Mouse (Mus musculus): ENCODE data around the gene Aip. TPM values are rescaled to one million over a fixed set of nuclear protein-coding genes. Genes with fewer than 3 reads are reported as not detected.

The Aip gene
- polyA plus RNA-seq, 1 experiment from 2014 or later = 104 TPM

DNA sequence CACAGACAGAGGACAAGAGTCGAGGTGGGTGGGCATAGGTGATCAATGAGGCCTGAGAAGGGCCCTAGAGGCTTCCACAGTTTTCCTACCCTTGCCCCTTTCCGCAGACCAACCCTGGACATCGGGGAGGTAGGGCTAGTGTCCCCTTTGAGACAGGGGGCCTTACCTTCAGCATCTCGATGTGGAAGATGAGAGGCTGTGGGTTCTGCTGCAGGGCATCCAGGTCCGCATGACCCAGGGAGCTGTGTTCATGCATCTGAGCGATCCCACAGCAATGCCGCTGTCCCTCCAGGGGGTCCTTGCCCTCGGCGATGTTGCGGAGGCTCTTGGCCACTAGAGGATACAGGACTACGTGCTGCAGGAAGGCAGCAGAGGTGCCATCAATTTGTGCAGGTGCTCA lies 9.8 kb downstream of the Aip start:
- 88% methylated on average over 11 of the region's 11 CpGs for WGBS
- no peaks in the 10 kb centered on the region for H3K27me3 ChIP-seq
- H3K4me2 ChIP-seq = no peak overlapping the region
- no peak overlapping the region for H3K4me3 ChIP-seq
- peaks cover 53% of the 10 kb centered on the region for H3K36me3 ChIP-seq
- H3K27ac ChIP-seq = no peak overlapping the region
- H3K9ac ChIP-seq = no peak overlapping the region
- H3K4me1 ChIP-seq = peaks cover 23% of the 10 kb centered on the region
- ATAC-seq (ENCODE audit: borderline replicate concordance, extremely low read depth, low FRiP score, low TSS enrichment) = no peak
- no peaks in the 10 kb centered on the region for H3K9me3 ChIP-seq

DNA sequence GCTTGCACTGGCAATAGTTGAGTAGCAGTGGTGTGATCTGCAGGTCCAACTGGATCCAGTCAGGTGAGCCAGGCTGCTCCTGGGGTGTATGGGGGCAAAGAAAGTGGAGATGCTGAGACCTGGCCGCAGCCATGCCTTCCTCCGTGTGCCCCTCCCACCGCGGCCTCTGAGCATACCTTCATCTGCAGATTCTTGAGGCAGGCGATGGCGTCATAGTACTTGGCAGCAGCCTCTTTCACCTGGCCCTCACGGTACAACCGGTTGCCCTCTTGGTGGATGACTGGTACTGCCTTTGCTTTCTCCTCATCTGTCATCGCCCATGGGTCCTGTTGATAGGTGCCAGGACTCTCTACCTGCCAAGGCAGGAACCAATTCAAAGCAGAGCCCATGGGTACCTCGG lies 10.5 kb downstream of the Aip start:
- no peak for ATAC-seq (ENCODE audit: borderline replicate concordance, extremely low read depth, low FRiP score, low TSS enrichment)
- 95% methylated on average over 10 of the region's 10 CpGs for WGBS
- Histone ChIP-seq H3K27me3 (no peaks in the 10 kb centered on the region), H3K36me3 (peaks cover 53% of the 10 kb centered on the region), H3K4me1 (peaks cover 16% of the 10 kb centered on the region), H3K27ac (no peak overlapping the region), H3K4me3 (no peak overlapping the region), H3K4me2 (no peak overlapping the region), H3K9me3 (no peaks in the 10 kb centered on the region), H3K9ac (no peak overlapping the region)

DNA sequence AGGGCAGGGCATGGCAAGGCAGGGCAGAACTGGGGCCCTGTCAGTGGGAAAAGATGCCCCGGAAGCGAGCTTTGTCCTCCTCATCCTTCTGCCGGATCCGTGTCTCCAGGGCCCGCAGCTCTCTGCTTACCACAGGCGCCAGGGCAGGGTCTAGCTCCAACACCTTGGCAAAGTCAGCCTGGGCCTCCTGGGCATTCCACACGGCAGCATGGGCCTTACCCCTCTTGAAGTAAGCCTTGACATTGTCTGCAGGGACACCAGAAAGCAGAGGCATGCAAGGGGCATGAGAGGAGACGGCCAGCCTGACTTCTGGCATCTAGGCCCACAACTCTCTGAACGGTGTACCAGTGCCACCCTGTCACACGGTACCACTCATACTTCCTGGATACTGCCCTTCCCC lies 11.1 kb downstream of the Aip start:
- Histone ChIP-seq H3K4me1 (peaks cover 11% of the 10 kb centered on the region; the same call in 1 of the 2 replicates), H3K9me3 (no peaks in the 10 kb centered on the region), H3K4me3 (no peak overlapping the region), H3K27ac (no peak overlapping the region), H3K9ac (no peak overlapping the region), H3K4me2 (no peak overlapping the region), H3K36me3 (peaks cover 53% of the 10 kb centered on the region), H3K27me3 (no peaks in the 10 kb centered on the region)
- ATAC-seq (ENCODE audit: borderline replicate concordance, extremely low read depth, low FRiP score, low TSS enrichment) = no peak
- WGBS = 83% methylated on average over 10 of the region's 10 CpGs

DNA sequence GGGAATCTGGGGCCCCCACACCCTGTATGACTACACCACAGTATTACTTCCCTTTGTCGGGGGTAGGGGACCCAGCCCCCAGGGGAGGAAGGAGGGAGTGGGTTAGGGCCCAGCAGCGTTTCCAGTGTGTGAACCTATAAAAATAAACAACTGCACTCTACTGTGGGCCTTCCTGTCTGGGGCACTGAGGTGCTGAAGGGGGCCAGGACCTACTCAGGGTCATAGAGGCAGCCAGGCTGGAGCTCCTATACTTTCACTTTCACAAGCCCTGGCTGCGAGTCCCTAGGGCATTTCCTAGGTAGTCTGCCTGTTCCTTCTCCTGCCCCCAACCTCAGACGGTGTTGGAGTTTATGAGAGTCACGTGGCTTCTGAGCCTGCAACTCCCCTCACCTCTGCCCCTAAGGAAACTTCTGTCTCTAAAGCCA lies 11.8 kb downstream of the Aip start:
- no peak overlapping the region for H3K9ac ChIP-seq
- no peak overlapping the region for H3K4me3 ChIP-seq
- peaks cover 11% of the 10 kb centered on the region; the same call in 1 of the 2 replicates for H3K4me1 ChIP-seq
- H3K36me3 ChIP-seq = peaks cover 51% of the 10 kb centered on the region
- no peak overlapping the region for H3K4me2 ChIP-seq
- ATAC-seq (ENCODE audit: borderline replicate concordance, extremely low read depth, low FRiP score, low TSS enrichment) = peak; percentile 33; the same call in 1 of the 2 replicates
- H3K27me3 ChIP-seq = no peaks in the 10 kb centered on the region
- WGBS = 32% methylated on average over 5 of the region's 5 CpGs
- no peak overlapping the region; the same call in 1 of the 2 replicates for H3K27ac ChIP-seq
- no peaks in the 10 kb centered on the region for H3K9me3 ChIP-seq

DNA sequence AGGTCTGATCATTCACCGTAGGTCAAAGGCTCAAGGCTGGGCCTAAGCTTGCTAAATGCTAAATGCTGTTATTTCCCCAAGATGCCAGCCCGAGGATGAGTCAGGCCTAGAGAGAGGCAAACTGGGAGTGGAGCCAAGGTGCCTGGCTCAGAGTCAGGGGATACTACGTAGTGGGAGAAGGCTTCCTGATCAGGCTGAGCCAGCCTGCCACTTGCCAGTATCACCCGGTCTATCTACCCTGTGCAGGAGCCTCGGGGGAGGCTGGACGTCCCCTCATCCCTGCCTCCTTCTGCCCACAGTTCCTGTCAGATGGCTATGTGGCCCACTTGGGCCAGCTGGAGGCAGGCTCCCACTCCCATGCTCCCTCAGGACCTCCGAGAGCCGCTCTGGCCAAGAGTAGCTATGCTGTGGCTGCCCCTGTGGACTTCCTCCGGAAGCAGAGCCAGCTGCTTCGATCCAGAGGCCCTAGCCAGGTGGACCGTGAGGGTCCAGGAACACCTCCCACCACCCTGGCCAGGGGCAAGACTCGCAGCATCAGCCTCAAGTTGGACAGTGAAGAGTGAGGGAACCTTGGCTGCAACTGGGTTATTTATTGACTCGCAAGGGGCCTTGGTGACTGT lies 12.4 kb downstream of the Aip start:
- no peak overlapping the region for H3K4me2 ChIP-seq
- 0 out of 2 replicates have a peak, but pooled peaks have one; percentile 17 for ATAC-seq (ENCODE audit: borderline replicate concordance, extremely low read depth, low FRiP score, low TSS enrichment)

DNA sequence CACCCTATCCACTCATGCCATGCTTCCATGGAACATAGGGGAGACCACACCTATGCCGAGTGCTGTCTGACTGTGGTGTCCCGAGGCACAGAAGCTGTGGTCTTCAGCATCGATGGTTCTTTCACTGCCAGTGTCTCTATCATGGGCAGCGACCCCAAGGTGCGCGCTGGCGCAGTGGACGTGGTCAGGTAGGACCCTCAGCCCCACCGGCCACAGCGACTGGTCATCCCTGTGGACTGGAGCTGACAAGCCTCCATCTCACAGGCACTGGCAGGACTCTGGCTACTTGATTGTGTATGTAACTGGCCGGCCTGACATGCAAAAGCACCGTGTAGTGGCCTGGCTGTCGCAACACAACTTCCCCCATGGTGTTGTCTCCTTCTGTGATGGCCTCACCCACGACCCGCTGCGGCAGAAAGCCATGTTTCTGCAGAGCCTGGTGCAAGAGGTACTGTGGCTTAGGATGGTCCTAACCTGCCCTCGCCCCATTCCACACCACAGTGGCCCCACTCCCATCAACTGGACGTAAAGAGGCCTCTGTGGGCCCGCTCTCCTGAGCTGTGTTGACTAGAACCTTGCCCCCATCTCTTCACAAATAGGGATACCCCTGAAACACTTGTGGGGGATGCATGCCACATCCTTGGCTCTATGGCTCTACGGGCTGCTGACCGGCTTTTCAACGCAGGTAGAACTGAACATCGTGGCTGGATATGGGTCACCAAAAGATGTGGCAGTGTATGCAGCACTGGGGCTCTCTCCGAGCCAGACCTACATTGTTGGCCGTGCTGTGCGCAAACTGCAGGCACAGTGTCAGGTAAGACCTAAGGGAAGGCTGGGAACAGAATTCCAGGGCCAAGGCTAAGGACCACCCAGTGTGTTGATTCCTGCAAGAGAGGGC lies 13.3 kb downstream of the Aip start:
- no peak overlapping the region for H3K4me3 ChIP-seq
- ATAC-seq (ENCODE audit: borderline replicate concordance, extremely low read depth, low FRiP score, low TSS enrichment) = no peak
- H3K9me3 ChIP-seq = no peaks in the 10 kb centered on the region
- H3K9ac ChIP-seq = no peak overlapping the region
- WGBS = 93% methylated on average over 26 of the region's 26 CpGs
- no peaks in the 10 kb centered on the region for H3K27me3 ChIP-seq
- peaks cover 11% of the 10 kb centered on the region; the same call in 1 of the 2 replicates for H3K4me1 ChIP-seq
- H3K27ac ChIP-seq = no peak overlapping the region
- H3K4me2 ChIP-seq = no peak overlapping the region
- H3K36me3 ChIP-seq = peaks cover 40% of the 10 kb centered on the region

More for the DNA sequence above, 12.4 kb downstream of the Aip start:
- Histone ChIP-seq H3K4me3 (no peak overlapping the region), H3K36me3 (peaks cover 50% of the 10 kb centered on the region), H3K27me3 (no peaks in the 10 kb centered on the region), H3K27ac (peak overlapping the region; percentile 34; the same call in 1 of the 2 replicates), H3K4me1 (peaks cover 11% of the 10 kb centered on the region; the same call in 1 of the 2 replicates), H3K9ac (no peak overlapping the region), H3K9me3 (no peaks in the 10 kb centered on the region)
- WGBS = 49% methylated on average over 13 of the region's 13 CpGs

DNA sequence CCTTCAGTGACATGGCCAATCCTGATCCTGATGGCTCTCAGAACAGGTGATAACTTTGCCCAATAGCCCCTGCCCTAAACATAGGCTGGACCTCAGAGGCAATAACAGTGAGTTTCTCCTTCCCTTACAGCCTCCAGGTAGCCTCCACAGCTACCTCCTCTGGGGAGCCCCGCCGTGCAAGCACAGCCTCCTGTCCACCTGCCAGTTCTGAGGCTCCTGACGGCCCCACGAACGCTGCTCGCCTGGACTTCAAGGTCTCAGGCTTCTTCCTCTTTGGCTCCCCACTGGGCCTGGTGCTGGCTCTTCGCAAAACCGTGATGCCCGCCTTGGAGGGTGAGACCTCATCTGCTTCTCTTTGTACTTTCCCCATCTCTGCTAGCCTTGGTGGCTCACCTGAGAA lies 17.1 kb downstream of the Aip start:
- H3K9ac ChIP-seq = no peak overlapping the region
- no peak for ATAC-seq (ENCODE audit: borderline replicate concordance, extremely low read depth, low FRiP score, low TSS enrichment)
- WGBS = 86% methylated on average over 9 of the region's 9 CpGs

DNA sequence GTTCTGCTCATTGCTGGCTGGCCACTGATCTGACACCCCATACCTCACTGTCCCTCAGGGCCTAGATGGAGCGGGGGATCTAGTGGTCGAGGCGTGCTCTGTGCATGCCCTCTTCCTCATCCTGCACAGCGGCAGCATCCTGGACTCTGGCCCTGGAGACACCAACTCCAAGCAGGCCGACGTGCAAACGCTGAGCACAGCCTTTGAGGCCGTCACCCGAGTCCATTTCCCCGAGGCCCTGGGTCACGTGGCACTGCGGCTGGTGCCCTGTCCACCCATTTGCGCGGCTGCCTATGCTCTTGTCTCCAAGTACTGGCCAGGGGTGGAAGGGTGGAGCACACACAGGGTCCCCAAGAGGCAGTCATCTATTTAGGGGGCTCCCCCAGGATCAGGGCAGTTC lies 19.0 kb downstream of the Aip start:
- Histone ChIP-seq H3K9me3 (no peaks in the 10 kb centered on the region), H3K4me3 (no peak overlapping the region), H3K27ac (no peak overlapping the region), H3K36me3 (0 out of 2 replicates have a peak, but pooled peaks cover 1% of the 10 kb centered on the region), H3K9ac (no peak overlapping the region), H3K4me2 (no peak overlapping the region), H3K27me3 (peaks cover 13% of the 10 kb centered on the region), H3K4me1 (no peaks in the 10 kb centered on the region)
- WGBS = 84% methylated on average over 14 of the region's 14 CpGs
- ATAC-seq (ENCODE audit: borderline replicate concordance, extremely low read depth, low FRiP score, low TSS enrichment) = no peak

More for the DNA sequence above, 17.1 kb downstream of the Aip start:
- Histone ChIP-seq H3K4me1 (peaks cover 7% of the 10 kb centered on the region; the same call in 1 of the 2 replicates), H3K27me3 (no peaks in the 10 kb centered on the region), H3K9me3 (no peaks in the 10 kb centered on the region), H3K4me3 (no peak overlapping the region), H3K4me2 (no peak overlapping the region), H3K36me3 (peaks cover 7% of the 10 kb centered on the region; the same call in 1 of the 2 replicates), H3K27ac (no peak overlapping the region)

DNA sequence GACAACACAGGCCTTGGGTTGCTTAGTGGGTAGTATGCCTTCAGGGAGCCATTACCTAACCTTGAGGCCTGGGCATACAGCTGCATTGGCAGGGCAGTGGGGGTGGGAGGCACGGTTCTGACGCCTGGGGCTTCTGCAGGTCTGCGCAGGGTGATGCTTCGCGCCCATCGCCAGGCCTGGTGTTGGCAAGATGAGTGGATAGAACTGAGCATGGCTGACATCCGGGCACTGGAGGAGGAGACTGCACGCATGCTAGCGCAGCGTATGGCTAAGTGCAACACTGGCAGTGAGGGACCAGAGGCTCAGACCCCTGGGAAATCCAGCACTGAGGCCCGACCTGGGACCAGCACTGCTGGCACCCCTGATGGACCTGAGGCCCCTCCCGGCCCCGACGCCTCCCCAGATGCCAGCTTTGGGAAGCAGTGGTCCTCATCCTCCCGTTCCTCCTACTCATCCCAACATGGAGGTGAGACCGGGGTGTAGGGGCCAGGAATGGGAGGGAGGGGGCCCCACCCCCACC lies 20.9 kb downstream of the Aip start:
- Histone ChIP-seq H3K4me3 (no peak overlapping the region), H3K4me1 (peaks cover 15% of the 10 kb centered on the region), H3K4me2 (no peak overlapping the region), H3K27me3 (peaks cover 31% of the 10 kb centered on the region), H3K27ac (no peak overlapping the region), H3K36me3 (no peaks in the 10 kb centered on the region), H3K9me3 (no peaks in the 10 kb centered on the region), H3K9ac (no peak overlapping the region)
- WGBS = 86% methylated on average over 16 of the region's 16 CpGs
- no peak for ATAC-seq (ENCODE audit: borderline replicate concordance, extremely low read depth, low FRiP score, low TSS enrichment)

DNA sequence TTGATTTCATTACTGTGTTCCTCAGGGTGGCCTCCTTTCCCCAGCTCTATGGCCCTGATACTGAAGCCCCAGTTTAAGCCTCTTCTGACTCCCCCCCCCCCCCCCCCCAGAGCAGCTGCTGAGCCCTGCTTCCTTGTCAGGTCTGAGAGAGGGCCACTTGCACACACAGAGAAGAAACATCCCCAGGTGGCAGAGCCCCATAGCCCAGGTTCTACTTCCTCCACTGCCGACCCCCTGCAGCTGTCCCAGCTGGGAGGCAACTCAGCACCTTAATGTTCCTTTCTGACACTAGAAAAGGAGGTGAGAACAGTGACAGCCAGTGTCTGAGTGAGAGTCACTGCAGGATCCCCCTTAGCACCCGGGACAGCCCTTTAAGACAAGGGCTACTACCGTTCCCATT lies 21.9 kb downstream of the Aip start:
- Histone ChIP-seq H3K27ac (no peak overlapping the region), H3K9ac (no peak overlapping the region), H3K27me3 (peaks cover 35% of the 10 kb centered on the region), H3K9me3 (no peaks in the 10 kb centered on the region), H3K4me3 (no peak overlapping the region), H3K4me1 (peaks cover 24% of the 10 kb centered on the region), H3K4me2 (no peak overlapping the region), H3K36me3 (no peaks in the 10 kb centered on the region)
- 70% methylated on average over 3 of the region's 3 CpGs for WGBS
- no peak for ATAC-seq (ENCODE audit: borderline replicate concordance, extremely low read depth, low FRiP score, low TSS enrichment)

DNA sequence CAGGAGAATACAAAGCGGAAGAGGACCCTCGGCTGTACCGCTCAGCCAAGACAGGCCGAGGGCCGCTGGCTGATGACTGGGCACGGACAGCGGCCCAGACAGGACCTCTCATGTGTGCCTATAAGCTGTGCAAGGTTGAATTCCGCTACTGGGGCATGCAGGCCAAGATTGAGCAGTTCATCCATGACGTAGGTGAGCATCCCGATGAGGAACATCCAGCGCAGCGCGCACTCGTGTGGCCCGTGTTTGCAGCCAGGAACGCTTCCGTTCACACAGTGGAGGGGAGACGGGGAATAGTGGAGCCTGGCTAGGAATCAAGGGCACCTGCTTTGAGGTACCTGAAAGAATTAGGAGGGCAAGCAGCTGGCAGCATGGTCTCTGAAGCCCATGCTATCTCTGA lies 22.4 kb downstream of the Aip start:
- H3K36me3 ChIP-seq = no peaks in the 10 kb centered on the region
- WGBS = 91% methylated on average over 18 of the region's 18 CpGs
- no peak overlapping the region for H3K4me3 ChIP-seq
- peaks cover 35% of the 10 kb centered on the region for H3K27me3 ChIP-seq
- H3K4me1 ChIP-seq = peaks cover 29% of the 10 kb centered on the region
- no peaks in the 10 kb centered on the region for H3K9me3 ChIP-seq
- H3K27ac ChIP-seq = no peak overlapping the region
- H3K4me2 ChIP-seq = no peak overlapping the region
- H3K9ac ChIP-seq = no peak overlapping the region
- no peak for ATAC-seq (ENCODE audit: borderline replicate concordance, extremely low read depth, low FRiP score, low TSS enrichment)

DNA sequence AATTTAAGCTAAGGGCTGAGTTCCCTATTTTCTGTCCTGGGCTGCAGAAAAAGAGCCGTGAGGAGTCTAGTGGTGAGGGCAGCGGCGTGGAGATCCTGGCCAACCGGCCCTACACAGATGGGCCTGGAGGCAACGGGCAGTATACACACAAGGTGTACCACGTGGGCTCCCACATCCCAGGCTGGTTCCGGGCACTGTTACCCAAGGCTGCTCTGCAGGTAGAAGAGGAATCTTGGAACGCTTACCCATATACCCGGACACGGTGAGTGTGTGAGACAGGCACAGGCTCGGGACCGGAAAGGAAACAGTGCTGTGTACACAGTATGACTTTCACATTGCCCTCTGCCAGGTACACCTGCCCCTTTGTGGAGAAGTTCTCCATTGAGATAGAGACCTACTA lies 23.0 kb downstream of the Aip start:
- H3K27me3 ChIP-seq = peaks cover 35% of the 10 kb centered on the region
- no peaks in the 10 kb centered on the region for H3K9me3 ChIP-seq
- H3K4me2 ChIP-seq = no peak overlapping the region
- ATAC-seq (ENCODE audit: borderline replicate concordance, extremely low read depth, low FRiP score, low TSS enrichment) = no peak
- no peak overlapping the region for H3K27ac ChIP-seq
- H3K9ac ChIP-seq = no peak overlapping the region
- H3K4me1 ChIP-seq = peaks cover 35% of the 10 kb centered on the region
- WGBS = 90% methylated on average over 12 of the region's 12 CpGs
- H3K36me3 ChIP-seq = no peaks in the 10 kb centered on the region
- no peak overlapping the region for H3K4me3 ChIP-seq

Measured in lung, embryonic 15.5 days (tissue).